Mouse (Mus musculus): ENCODE measurements at regions not wholly inside any gene's neighbourhood (a gene's known extent, or its start where the extent isn't known, plus 50 kb on each side); places are given as distances from the start of the nearest gene placed in this dataset.
"Not testable (repeated sequence)": the region's sequence is repeated elsewhere in the genome, so short reads cannot be mapped to it uniquely, and the experiment has no call there.

GRCm38 (mm10) chr6:37748296-37748980 lies 122.2 kb upstream of the Trim24 start:
- no peaks in the 10 kb centered on the region for H3K27me3 ChIP-seq (ENCODE audit: control insufficient read depth, insufficient read depth, low read length)
- H3K4me3 ChIP-seq (ENCODE audit: control insufficient read depth, low read depth, low read length), result no peak overlapping the region
- no peaks in the 10 kb centered on the region for H3K36me3 ChIP-seq (ENCODE audit: control insufficient read depth, insufficient read depth, low read length)
- no peaks in the 10 kb centered on the region for H3K4me1 ChIP-seq (ENCODE audit: control insufficient read depth, insufficient read depth, low read length)
- TF ChIP-seq POLR2A (IDR thresholded peaks at IDR 0.05; ENCODE audit: control insufficient read depth, low read depth, low read length) (no peak), CTCF (IDR thresholded peaks at IDR 0.05; ENCODE audit: control insufficient read depth, insufficient read depth, insufficient replicate concordance, low read depth, low read length) (no peak)
- H3K27ac ChIP-seq (ENCODE audit: control insufficient read depth, insufficient read depth, low read depth, low read length), result no peak overlapping the region

- H3K27ac ChIP-seq (ENCODE audit: control insufficient read depth, insufficient read depth, low read depth, low read length), result no peak overlapping the region
- H3K36me3 ChIP-seq (ENCODE audit: control insufficient read depth, insufficient read depth, low read length), result no peaks in the 10 kb centered on the region
- H3K4me1 ChIP-seq (ENCODE audit: control insufficient read depth, insufficient read depth, low read length), result no peaks in the 10 kb centered on the region
- TF ChIP-seq CTCF (IDR thresholded peaks at IDR 0.05; ENCODE audit: control insufficient read depth, insufficient read depth, insufficient replicate concordance, low read depth, low read length), result no peak
- no peak for TF ChIP-seq POLR2A (IDR thresholded peaks at IDR 0.05; ENCODE audit: control insufficient read depth, low read depth, low read length)
- H3K27me3 ChIP-seq (ENCODE audit: control insufficient read depth, insufficient read depth, low read length), result no peaks in the 10 kb centered on the region
- H3K4me3 ChIP-seq (ENCODE audit: control insufficient read depth, low read depth, low read length), result no peak overlapping the region
Measured at GRCm38 (mm10) chr6:37749016-37749415, 121.6 kb upstream of the Trim24 start.

GRCm38 (mm10) chr6:37750271-37750670 lies 120.3 kb upstream of the Trim24 start:
- Histone ChIP-seq H3K27me3 (ENCODE audit: control insufficient read depth, insufficient read depth, low read length) (no peaks in the 10 kb centered on the region), H3K36me3 (ENCODE audit: control insufficient read depth, insufficient read depth, low read length) (no peaks in the 10 kb centered on the region), H3K4me3 (ENCODE audit: control insufficient read depth, low read depth, low read length) (no peak overlapping the region), H3K27ac (ENCODE audit: control insufficient read depth, insufficient read depth, low read depth, low read length) (no peak overlapping the region), H3K4me1 (ENCODE audit: control insufficient read depth, insufficient read depth, low read length) (no peaks in the 10 kb centered on the region)
- TF ChIP-seq POLR2A (IDR thresholded peaks at IDR 0.05; ENCODE audit: control insufficient read depth, low read depth, low read length) (no peak), CTCF (IDR thresholded peaks at IDR 0.05; ENCODE audit: control insufficient read depth, insufficient read depth, insufficient replicate concordance, low read depth, low read length) (no peak)

GRCm38 (mm10) chr6:37751701-37752100 lies 118.9 kb upstream of the Trim24 start:
- Histone ChIP-seq H3K36me3 (ENCODE audit: control insufficient read depth, insufficient read depth, low read length) (no peaks in the 10 kb centered on the region), H3K4me3 (ENCODE audit: control insufficient read depth, low read depth, low read length) (no peak overlapping the region), H3K27ac (ENCODE audit: control insufficient read depth, insufficient read depth, low read depth, low read length) (no peak overlapping the region), H3K4me1 (ENCODE audit: control insufficient read depth, insufficient read depth, low read length) (no peaks in the 10 kb centered on the region), H3K27me3 (ENCODE audit: control insufficient read depth, insufficient read depth, low read length) (no peaks in the 10 kb centered on the region)
- TF ChIP-seq POLR2A (IDR thresholded peaks at IDR 0.05; ENCODE audit: control insufficient read depth, low read depth, low read length) (no peak), CTCF (IDR thresholded peaks at IDR 0.05; ENCODE audit: control insufficient read depth, insufficient read depth, insufficient replicate concordance, low read depth, low read length) (no peak)

DNA sequence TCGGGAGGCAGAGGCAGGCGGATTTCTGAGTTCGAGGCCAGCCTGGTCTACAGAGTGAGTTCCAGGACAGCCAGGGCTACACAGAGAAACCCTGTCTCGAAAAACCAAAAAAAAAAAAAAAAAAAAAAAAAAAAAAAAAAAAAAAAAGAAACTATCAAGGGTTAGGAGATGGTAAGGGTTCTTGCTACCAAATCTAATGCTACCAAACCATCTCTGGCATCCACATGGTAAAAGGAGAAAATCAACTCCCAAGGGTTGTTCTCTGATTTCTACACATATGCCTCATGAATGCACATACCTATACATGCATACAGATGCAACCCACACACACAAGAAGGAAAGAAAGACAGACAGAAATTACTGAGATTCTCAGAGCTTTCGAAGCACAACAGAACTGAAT lies 109.6 kb upstream of the Trim24 start:
- not testable (repeated sequence) for H3K27me3 ChIP-seq (ENCODE audit: control insufficient read depth, insufficient read depth, low read length)

GRCm38 (mm10) chr6:37763036-37763435 lies 107.6 kb upstream of the Trim24 start:
- no peaks in the 10 kb centered on the region for H3K4me1 ChIP-seq (ENCODE audit: control insufficient read depth, insufficient read depth, low read length)

More for the DNA sequence above, 109.6 kb upstream of the Trim24 start:
- not testable (repeated sequence) for H3K27ac ChIP-seq (ENCODE audit: control insufficient read depth, insufficient read depth, low read depth, low read length); H3K4me1 ChIP-seq (ENCODE audit: control insufficient read depth, insufficient read depth, low read length); H3K4me3 ChIP-seq (ENCODE audit: control insufficient read depth, low read depth, low read length); H3K36me3 ChIP-seq (ENCODE audit: control insufficient read depth, insufficient read depth, low read length)

GRCm38 (mm10) chr6:37767690-37768089 lies 102.9 kb upstream of the Trim24 start:
- TF ChIP-seq POLR2A (IDR thresholded peaks at IDR 0.05; ENCODE audit: control insufficient read depth, low read depth, low read length), result no peak
- H3K4me1 ChIP-seq (ENCODE audit: control insufficient read depth, insufficient read depth, low read length), result no peaks in the 10 kb centered on the region
- no peak overlapping the region for H3K27ac ChIP-seq (ENCODE audit: control insufficient read depth, insufficient read depth, low read depth, low read length)
- H3K4me3 ChIP-seq (ENCODE audit: control insufficient read depth, low read depth, low read length), result no peak overlapping the region
- H3K36me3 ChIP-seq (ENCODE audit: control insufficient read depth, insufficient read depth, low read length), result no peaks in the 10 kb centered on the region
- H3K27me3 ChIP-seq (ENCODE audit: control insufficient read depth, insufficient read depth, low read length), result no peaks in the 10 kb centered on the region

More at GRCm38 (mm10) chr6:37763036-37763435, 107.6 kb upstream of the Trim24 start:
- H3K4me3 ChIP-seq (ENCODE audit: control insufficient read depth, low read depth, low read length), result no peak overlapping the region
- no peak overlapping the region for H3K27ac ChIP-seq (ENCODE audit: control insufficient read depth, insufficient read depth, low read depth, low read length)
- no peaks in the 10 kb centered on the region for H3K27me3 ChIP-seq (ENCODE audit: control insufficient read depth, insufficient read depth, low read length)
- no peak for TF ChIP-seq POLR2A (IDR thresholded peaks at IDR 0.05; ENCODE audit: control insufficient read depth, low read depth, low read length)
- TF ChIP-seq CTCF (IDR thresholded peaks at IDR 0.05; ENCODE audit: control insufficient read depth, insufficient read depth, insufficient replicate concordance, low read depth, low read length), result no peak
- H3K36me3 ChIP-seq (ENCODE audit: control insufficient read depth, insufficient read depth, low read length), result no peaks in the 10 kb centered on the region

GRCm38 (mm10) chr6:37773294-37773693 lies 97.3 kb upstream of the Trim24 start:
- Histone ChIP-seq H3K27ac (ENCODE audit: control insufficient read depth, insufficient read depth, low read depth, low read length) (no peak overlapping the region), H3K27me3 (ENCODE audit: control insufficient read depth, insufficient read depth, low read length) (no peaks in the 10 kb centered on the region), H3K4me1 (ENCODE audit: control insufficient read depth, insufficient read depth, low read length) (no peaks in the 10 kb centered on the region), H3K4me3 (ENCODE audit: control insufficient read depth, low read depth, low read length) (no peak overlapping the region), H3K36me3 (ENCODE audit: control insufficient read depth, insufficient read depth, low read length) (no peaks in the 10 kb centered on the region)
- no peak for TF ChIP-seq CTCF (IDR thresholded peaks at IDR 0.05; ENCODE audit: control insufficient read depth, insufficient read depth, insufficient replicate concordance, low read depth, low read length)
- TF ChIP-seq POLR2A (IDR thresholded peaks at IDR 0.05; ENCODE audit: control insufficient read depth, low read depth, low read length), result no peak
